Mouse (Mus musculus) neutrophil, adult 59 days (primary cell): ENCODE data around the gene Birc7. TPM values are rescaled to one million over a fixed set of nuclear protein-coding genes. Genes with fewer than 3 reads are reported as not detected.

Experiments
- total RNA-seq, 2 experiments: library from RNA; stranded (reverse); gene quantifications; 1 replicate in 1 of 2; 2 replicates in 1 of 2; pipeline ENCODE4 v1.2.4; 2023

Gene Birc7
- total RNA-seq: not detected

DNA sequence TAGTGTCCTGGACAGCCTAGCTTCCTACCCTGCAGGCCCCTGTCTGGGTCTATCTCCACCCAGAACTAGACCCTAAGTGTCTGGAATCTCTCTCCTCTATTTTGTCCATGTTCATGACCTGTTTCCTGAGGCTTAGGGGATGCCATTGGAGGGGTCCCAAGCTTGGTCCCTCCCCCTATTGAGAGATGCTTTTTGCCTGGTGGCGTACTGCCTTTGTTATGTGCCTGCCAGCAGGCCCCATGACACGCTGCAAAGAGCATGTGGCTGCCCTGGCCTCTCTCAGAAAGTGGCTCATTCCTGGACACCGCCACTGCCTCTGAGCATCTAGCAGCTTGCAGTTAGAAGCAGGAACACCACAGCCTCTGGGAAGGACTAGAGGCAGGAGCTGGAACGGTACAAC, at the start of gene Birc7:
Gene Birc7, plus strand, starts transcription at position 301 of the 400 bp plus-strand sequence.

DNA sequence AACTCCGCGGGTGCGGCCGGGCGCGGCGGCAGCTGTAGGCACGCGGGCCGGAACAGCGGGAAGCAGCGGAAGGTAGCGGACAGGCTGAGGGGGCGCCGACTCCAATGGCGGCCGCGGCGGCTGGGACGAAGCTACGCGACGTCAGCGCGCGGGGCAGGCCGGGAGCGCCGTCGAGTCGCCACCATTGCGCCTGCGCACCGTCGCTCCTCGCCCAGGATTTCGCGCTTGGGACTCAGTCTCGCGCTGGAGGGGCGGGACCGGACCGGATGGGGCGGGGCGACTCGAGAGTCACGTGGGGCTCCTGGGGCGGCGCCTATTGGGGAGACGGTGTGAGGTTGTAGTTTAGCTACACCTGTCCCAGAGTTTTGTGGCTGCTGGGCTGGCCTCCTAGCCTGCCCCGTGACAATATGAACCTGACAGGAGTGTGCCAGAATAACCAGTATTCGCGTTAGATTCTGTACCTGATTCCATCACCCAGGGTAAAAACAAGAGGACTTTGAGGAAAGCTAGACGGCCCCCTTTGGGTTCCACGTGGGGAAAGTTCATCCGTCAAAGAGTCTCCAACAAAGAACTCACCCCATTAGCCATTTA, 7.9 kb upstream of the Birc7 start, which contains the start of gene Ythdf1:
Gene Ythdf1, minus strand, starts transcription at position 140 of the 591 bp plus-strand sequence.

DNA sequence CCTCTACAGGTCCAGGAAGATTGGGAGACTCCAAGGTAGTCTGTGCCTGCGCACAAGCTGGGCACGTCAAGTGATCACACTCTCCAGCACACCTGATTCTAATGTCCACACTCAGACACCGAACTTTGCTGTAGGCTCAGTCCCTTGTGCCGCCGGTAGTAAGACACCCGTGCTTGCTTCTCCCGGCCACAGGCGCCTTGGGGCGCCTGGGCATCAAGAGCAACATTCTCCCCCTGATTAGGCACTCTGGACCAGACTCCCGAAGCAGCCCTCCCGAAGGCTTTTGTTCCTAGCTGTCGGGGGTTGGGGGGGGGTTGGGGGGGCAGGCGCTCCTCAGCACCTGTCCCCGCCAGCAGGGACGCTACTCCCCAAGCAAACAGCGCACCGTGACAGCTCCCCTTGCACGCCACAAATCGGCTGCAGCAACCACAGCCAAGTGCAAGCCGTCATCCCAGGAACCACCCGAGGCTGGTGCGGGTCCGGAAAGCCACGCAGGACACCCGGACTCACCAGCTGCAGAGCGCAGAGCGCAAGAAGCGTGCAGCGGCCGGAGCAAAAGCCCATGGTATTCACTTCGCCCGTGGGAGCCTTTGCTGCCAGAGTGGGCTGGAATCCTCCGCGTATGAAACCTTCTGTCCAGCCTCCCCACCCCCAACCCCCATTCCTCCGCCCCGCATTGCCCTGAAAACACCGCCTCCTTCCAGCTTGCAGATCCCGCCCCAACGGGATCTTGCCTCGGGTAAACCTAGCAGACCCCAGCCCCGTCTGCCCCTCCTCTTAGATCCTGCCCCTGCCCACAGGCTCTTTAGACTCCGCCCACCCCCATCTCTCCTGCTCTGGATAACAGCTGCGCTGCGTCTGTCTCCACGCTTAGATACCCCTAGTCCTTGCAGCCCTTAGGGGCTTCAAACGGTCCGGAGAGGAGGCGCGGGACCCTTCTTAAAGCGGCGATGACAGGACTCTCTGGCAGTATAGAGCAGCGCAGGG, 25.5 kb downstream of the Birc7 start, which contains the start of gene Nkain4:
Gene Nkain4, minus strand, starts transcription at position 639 of the 987 bp plus-strand sequence.

DNA sequence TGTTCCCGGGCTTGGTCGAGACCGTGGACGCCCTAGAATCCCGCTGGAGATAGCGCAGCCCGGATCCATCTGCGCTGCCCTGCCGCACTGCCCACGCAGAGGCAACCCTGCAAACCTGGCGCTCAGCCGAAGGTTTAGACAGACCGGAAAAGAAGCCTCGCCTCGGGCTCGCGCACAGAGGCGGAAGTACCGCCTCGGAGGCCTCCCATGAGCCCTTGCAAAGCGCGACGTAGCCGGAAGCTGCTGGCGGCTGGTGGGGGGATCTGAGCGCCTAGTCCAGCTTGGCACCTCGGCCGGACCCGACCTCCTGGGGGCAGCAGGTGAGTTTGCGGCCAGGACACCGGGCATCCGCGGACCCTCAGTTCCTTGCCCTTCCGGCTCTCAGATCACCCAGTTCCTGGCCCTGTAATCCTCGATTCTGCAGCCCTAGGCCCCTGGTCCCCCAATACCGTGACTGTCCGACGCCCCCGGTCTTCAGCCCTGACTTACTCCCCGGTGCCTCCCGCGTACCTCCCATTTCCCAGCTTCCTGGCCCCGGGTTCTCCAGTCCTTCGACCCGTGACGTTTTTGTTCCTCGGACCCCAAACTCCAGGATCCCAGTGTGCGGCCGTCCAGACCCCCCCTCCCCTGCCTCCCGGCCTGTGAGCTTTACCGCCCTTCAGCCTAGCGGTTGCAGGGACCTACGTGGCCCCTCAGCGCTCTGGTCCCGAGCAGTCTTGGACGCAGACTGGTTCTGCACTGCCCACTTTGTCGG, 38.4 kb downstream of the Birc7 start, which contains the start of gene Arfgap1:
Gene Arfgap1, plus strand, starts transcription at position 216 of the 754 bp plus-strand sequence.

Other genes starting within 250 kb of the Birc7 start
- gene Dido1, start 219.0 kb upstream of the Birc7 start, total RNA-seq: 10 to 100 TPM; 50.7 to 52.8 TPM
- gene Gid8, start 218.9 kb upstream of the Birc7 start, total RNA-seq: 10 to 100 TPM; 55.2 to 56.0 TPM
- 10 to 100 TPM; 18.6 to 25.9 TPM for gene Slc17a9, start 203.8 kb upstream of the Birc7 start, total RNA-seq
- not detected for gene Bhlhe23, start 152.1 kb upstream of the Birc7 start, total RNA-seq
- gene Ythdf1, start 8.1 kb upstream of the Birc7 start, total RNA-seq: 10 to 100 TPM; 51.5 to 52.1 TPM
- not detected for gene Nkain4, start 25.7 kb downstream of the Birc7 start, total RNA-seq
- 10 to 100 TPM; 45.2 to 49.6 TPM for gene Arfgap1, start 38.2 kb downstream of the Birc7 start, total RNA-seq
- gene Col20a1, start 57.5 kb downstream of the Birc7 start, total RNA-seq: 1 to 10 TPM; 1.5 to 2.2 TPM
- not detected for gene Chrna4, start 114.5 kb downstream of the Birc7 start, total RNA-seq
- not detected for gene Kcnq2, start 206.3 kb downstream of the Birc7 start, total RNA-seq
- under 1 TPM in 1 of 2 experiments, not detected in 1; 0.16 TPM for gene Eef1a2, start 228.0 kb downstream of the Birc7 start, total RNA-seq